Mouse (Mus musculus) heart, adult 2 months (tissue): ENCODE data around the gene Adgrf3. TPM values are rescaled to one million over a fixed set of nuclear protein-coding genes. Genes with fewer than 3 reads are reported as not detected.

Source experiments
- DNase-seq, 2 experiments: peaks; one replicate each; pipeline ENCODE4 v3.0.0; 2021
- H3K27ac ChIP-seq: fragments of 200-600 bp; 2 replicates; pipeline ENCODE4 v1.8.1; 2022
- H3K27me3 ChIP-seq: fragments of 200-500 bp; 2 replicates; pipeline ENCODE4 v1.6.1; 2012; ENCODE audit warnings: mild to moderate bottlenecking, low read length, inconsistent platforms, mixed read lengths; ENCODE audit not compliant: control insufficient read depth, insufficient read depth
- H3K36me3 ChIP-seq: fragments of 200-500 bp; 2 replicates; pipeline ENCODE4 v1.6.1; 2012; ENCODE audit warnings: low read length, inconsistent platforms; ENCODE audit not compliant: control insufficient read depth, insufficient read depth
- H3K4me1 ChIP-seq: fragments of 200-500 bp; 2 replicates; pipeline ENCODE4 v1.6.1; 2011; ENCODE audit warnings: low read length; ENCODE audit not compliant: control insufficient read depth, insufficient read depth
- H3K4me3 ChIP-seq: fragments of 200-600 bp; 2 replicates; pipeline ENCODE4 v1.8.1; 2022
- H3K79me2 ChIP-seq: fragments of 200-500 bp; replicated peaks from 2 replicates; pipeline ENCODE4 v1.6.1; 2012; ENCODE audit warnings: mild to moderate bottlenecking, inconsistent platforms, low read length, moderate library complexity, mixed read lengths; ENCODE audit not compliant: control insufficient read depth, insufficient read depth
- H3K9ac ChIP-seq: fragments of 200-500 bp; 2 replicates; pipeline ENCODE4 v1.6.1; 2012; ENCODE audit warnings: low read depth, mild to moderate bottlenecking, control low read depth, inconsistent platforms, low read length, mixed read lengths
- CTCF ChIP-seq: fragments of 200-600 bp; IDR thresholded peaks from 2 replicates; pipeline ENCODE4 v1.8.1; 2022; ENCODE audit warnings: antibody characterized with exemption, mild to moderate bottlenecking, moderate library complexity
- EP300 ChIP-seq: fragments of 200-500 bp; IDR thresholded peaks from 2 replicates; pipeline ENCODE4 v1.6.1; 2011; ENCODE audit warnings: low read depth, low read length, control low read depth; ENCODE audit not compliant: insufficient read depth
- POLR2A ChIP-seq: fragments of 200-500 bp; IDR thresholded peaks from 2 replicates; pipeline ENCODE4 v1.6.1; 2011; ENCODE audit warnings: mild to moderate bottlenecking, low read depth, low read length, control low read depth; ENCODE audit not compliant: insufficient read depth
- WGBS: fragments of 180-500 bp; shearing (Covaris S2); methylation state at CpG from one replicate; pipeline ENCODE4 v1.1.7; 2018; 5-methylcytosine and 5-hydroxymethylcytosine counted together
- intact Hi-C: fragments of 180-260 bp; cut with DNase I; formaldehyde crosslinking; loops from one replicate; pipeline ENCODE4 v1.15.1; 2025
- polyA plus RNA-seq: library from polyadenylated mRNA; depleted of rRNA; stranded (reverse); fragments of >200 nt; gene quantifications from 2 replicates; pipeline ENCODE4 v1.2.3, GENCODE M21; 2012
- total RNA-seq, 2 experiments: library from RNA; stranded (reverse); gene quantifications; 2 replicates each; pipeline ENCODE4 v1.2.3; 2021

The Adgrf3 gene
- total and polyA plus RNA-seq, 3 experiments = 0.12 to 0.20 TPM; not detected in 1

DNA sequence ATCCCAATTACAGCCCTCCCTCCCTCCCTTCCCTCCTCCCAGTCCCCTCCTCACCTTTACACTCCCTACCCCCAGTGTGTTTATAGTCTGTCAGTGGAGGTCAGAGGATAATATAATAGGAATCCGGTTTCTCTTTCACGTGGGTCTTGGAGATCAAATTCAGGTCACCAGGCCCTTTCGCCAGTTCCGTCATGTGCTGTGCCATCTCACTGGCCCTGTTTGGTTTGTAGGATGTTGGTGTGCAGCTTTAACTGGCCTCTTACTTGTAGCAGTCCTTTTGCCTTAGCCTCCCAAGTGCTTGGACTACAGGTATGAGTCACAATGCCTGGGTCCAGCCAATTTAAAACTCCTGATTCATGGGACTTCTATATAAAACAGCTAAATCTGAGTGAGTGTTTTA lies 29.7 kb downstream of the Adgrf3 start:
- Histone ChIP-seq H3K36me3 (peaks cover 48% of the 10 kb centered on the region), H3K27ac (peak overlapping the region; percentile 13), H3K9ac (no peak overlapping the region), H3K79me2 (0 out of 2 replicates have a peak, but pooled peaks cover 1% of the 10 kb centered on the region), H3K27me3 (no peaks in the 10 kb centered on the region), H3K4me3 (no peak overlapping the region), H3K4me1 (no peaks in the 10 kb centered on the region; the same call in none of the 2 replicates)
- intact Hi-C loops = no loop called here
- no peak for TF ChIP-seq CTCF
- TF ChIP-seq EP300 = 0 out of 2 replicates have a peak, but pooled peaks have one; percentile 34
- 64% methylated on average over 4 of the region's 4 CpGs for WGBS
- no peak for DNase-seq

DNA sequence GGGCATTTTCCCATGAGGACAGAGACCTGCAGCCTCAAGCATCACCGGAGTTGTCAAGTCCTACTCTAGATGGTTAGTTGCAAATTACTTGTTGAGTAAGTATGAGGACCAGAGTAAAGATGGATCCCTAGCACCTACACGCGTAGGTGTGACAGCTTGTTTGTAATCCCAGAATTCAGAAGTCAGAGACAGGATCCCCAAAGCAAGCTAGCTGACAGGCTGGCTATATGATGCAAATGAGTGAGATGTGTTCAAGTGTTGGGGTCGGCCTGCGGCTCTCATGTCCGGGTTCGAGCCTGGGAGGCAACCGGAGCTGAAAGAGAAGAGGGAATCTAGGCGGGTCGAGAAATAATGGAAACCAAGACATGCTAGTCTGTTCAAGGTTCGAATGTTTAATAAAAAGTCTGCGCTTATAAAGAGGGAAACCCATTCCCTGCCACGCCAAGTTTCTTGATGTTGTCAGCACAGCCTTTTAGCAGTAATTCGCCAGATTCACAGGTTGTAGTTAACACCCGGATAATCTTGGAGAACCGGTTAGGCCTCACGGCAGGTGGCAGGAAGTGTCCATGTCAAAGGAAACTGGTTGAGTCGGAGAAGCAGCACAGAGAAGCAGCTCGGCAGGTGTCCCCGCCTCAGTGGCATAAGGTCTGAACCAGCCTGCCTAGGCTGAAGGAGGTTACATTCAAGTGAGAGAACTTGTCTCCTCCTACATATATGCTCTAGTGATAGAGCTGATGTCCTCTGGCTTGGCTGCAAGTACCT lies 32.4 kb downstream of the Adgrf3 start:
- H3K27me3 ChIP-seq = no peaks in the 10 kb centered on the region
- no peak for DNase-seq
- no peak overlapping the region for H3K4me3 ChIP-seq
- no peak overlapping the region for H3K9ac ChIP-seq
- peaks cover 68% of the 10 kb centered on the region for H3K36me3 ChIP-seq
- peak overlapping the region; percentile 93 for H3K27ac ChIP-seq
- TF ChIP-seq EP300 (no peak), POLR2A (no peak), CTCF (no peak)
- 61% methylated on average over 20 of the region's 20 CpGs for WGBS
- H3K79me2 ChIP-seq = 0 out of 2 replicates have a peak, but pooled peaks cover 1% of the 10 kb centered on the region
- peaks cover 5% of the 10 kb centered on the region for H3K4me1 ChIP-seq
- intact Hi-C loops = no loop called here

GRCm38 (mm10) chr5:30172115-30172514 lies 33.4 kb downstream of the Adgrf3 start:
- Histone ChIP-seq H3K4me1 (peaks cover 5% of the 10 kb centered on the region), H3K36me3 (peaks cover 72% of the 10 kb centered on the region), H3K27ac (peak overlapping the region; percentile 93), H3K9ac (no peak overlapping the region), H3K79me2 (0 out of 2 replicates have a peak, but pooled peaks cover 1% of the 10 kb centered on the region), H3K4me3 (no peak overlapping the region), H3K27me3 (no peaks in the 10 kb centered on the region)
- peak in 1 of 2 experiments; percentile 36 for DNase-seq
- TF ChIP-seq EP300 (0 out of 2 replicates have a peak, but pooled peaks have one; percentile 19), POLR2A (no peak)
- intact Hi-C loops = no loop called here

GRCm38 (mm10) chr5:30170303-30170940 lies 35.1 kb downstream of the Adgrf3 start:
- H3K9ac ChIP-seq = no peak overlapping the region
- H3K4me1 ChIP-seq = peaks cover 5% of the 10 kb centered on the region
- H3K79me2 ChIP-seq = 0 out of 2 replicates have a peak, but pooled peaks cover 1% of the 10 kb centered on the region
- H3K27me3 ChIP-seq = no peaks in the 10 kb centered on the region
- TF ChIP-seq CTCF (no peak), EP300 (no peak), POLR2A (no peak)
- H3K36me3 ChIP-seq = peaks cover 73% of the 10 kb centered on the region
- H3K4me3 ChIP-seq = no peak overlapping the region
- DNase-seq = peak in 1 of 2 experiments; percentile 37
- intact Hi-C loops = no loop called here
- 49% methylated on average over 5 of the region's 5 CpGs for WGBS
- peak overlapping the region; percentile 93 for H3K27ac ChIP-seq

GRCm38 (mm10) chr5:30165234-30165946 lies 40.1 kb downstream of the Adgrf3 start:
- peaks cover 5% of the 10 kb centered on the region for H3K4me1 ChIP-seq
- TF ChIP-seq POLR2A (no peak), EP300 (no peak), CTCF (no peak)
- peaks cover 2% of the 10 kb centered on the region for H3K79me2 ChIP-seq
- WGBS = 62% methylated on average over 5 of the region's 5 CpGs
- no peak for DNase-seq
- no peaks in the 10 kb centered on the region for H3K27me3 ChIP-seq
- no peak overlapping the region for H3K9ac ChIP-seq
- H3K4me3 ChIP-seq = no peak overlapping the region
- intact Hi-C loops = no loop called here
- H3K36me3 ChIP-seq = peaks cover 59% of the 10 kb centered on the region
- peak overlapping the region; percentile 86 for H3K27ac ChIP-seq

GRCm38 (mm10) chr5:30162339-30162738 lies 43.2 kb downstream of the Adgrf3 start:
- WGBS = 52% methylated on average over 6 of the region's 6 CpGs
- no peak for DNase-seq
- peaks cover 37% of the 10 kb centered on the region for H3K36me3 ChIP-seq
- peak overlapping the region; percentile 98 for H3K27ac ChIP-seq
- peaks cover 4% of the 10 kb centered on the region for H3K79me2 ChIP-seq
- intact Hi-C loops = no loop called here
- no peak overlapping the region for H3K9ac ChIP-seq
- H3K27me3 ChIP-seq = no peaks in the 10 kb centered on the region
- peaks cover 3% of the 10 kb centered on the region for H3K4me1 ChIP-seq
- no peak overlapping the region for H3K4me3 ChIP-seq
- no peak for TF ChIP-seq EP300
- TF ChIP-seq POLR2A = no peak
- no peak for TF ChIP-seq CTCF
